Mouse (Mus musculus): ENCODE measurements at regions not wholly inside any gene's neighbourhood (a gene's known extent, or its start where the extent isn't known, plus 50 kb on each side); places are given as distances from the start of the nearest gene placed in this dataset.

- dilution Hi-C loops (cut with MboI; ENCODE audit: extremely low pct_ligation_motif_present, extremely low pct_unique_long_range_greater_than_20kb, low sequenced_read_pairs) = no loop called here
- Histone ChIP-seq H3K36me3 (replicated peaks in 1 of 2; ENCODE audit: control insufficient read depth in 1 of 2, insufficient read depth in 1 of 2, low read length in 1 of 2) (no peaks in the 10 kb centered on the region), H3K4me1 (ENCODE audit: control insufficient read depth in 1 of 2, insufficient read depth in 2 of 2) (peaks cover 0 to 2% of the 10 kb centered on the region in 2 experiments; a peak in 1 of 4 replicates), H3K79me2 (replicated peaks; ENCODE audit: control insufficient read depth, extremely low read depth, insufficient read depth, poor library complexity, severe bottlenecking) (no peaks in the 10 kb centered on the region), H3K4me2 (ENCODE audit: insufficient read depth, low read depth, poor library complexity, severe bottlenecking) (no peak overlapping the region), H3K27ac (ENCODE audit: insufficient read depth, low read depth) (no peak overlapping the region), H3K27me3 (replicated peaks) (no peaks in the 10 kb centered on the region), H3K9me3 (replicated peaks; ENCODE audit: low read length) (no peaks in the 10 kb centered on the region), H3K9ac (ENCODE audit: insufficient read depth, low read depth) (no peak overlapping the region), H3K4me3 (replicated peaks in 1 of 3; ENCODE audit: low read depth in 2 of 3, low read length in 2 of 3, poor library complexity in 1 of 3) (no peak overlapping the region)
- no peak for DNase-seq (ENCODE audit: extremely low read depth)
- in situ Hi-C loops (cut with MboI; ENCODE audit: low pct_ligation_motif_present, low pct_unique_long_range_greater_than_20kb, low sequenced_read_pairs) = no loop called here
- no peak for TF ChIP-seq USF1 (IDR thresholded peaks at IDR 0.05; ENCODE audit: low read depth, low read length)
- TF ChIP-seq CTCF (conservative IDR thresholded peaks at IDR 0.05 in 1 of 2, IDR thresholded peaks at IDR 0.05 in 1 of 2; ENCODE audit: low read depth in 2 of 2, low read length in 2 of 2) = no peak
- TF ChIP-seq MAZ (IDR thresholded peaks at IDR 0.05; ENCODE audit: low read depth, low read length) = no peak
- no peak for TF ChIP-seq NRF1 (IDR thresholded peaks at IDR 0.05; ENCODE audit: low read depth, low read length)
- no peak for TF ChIP-seq JUND (conservative IDR thresholded peaks at IDR 0.05; ENCODE audit: low read depth, low read length)
- TF ChIP-seq MXI1 (IDR thresholded peaks at IDR 0.05; ENCODE audit: low read depth, low read length) = no peak
- no peak for TF ChIP-seq POLR2A (IDR thresholded peaks at IDR 0.05; ENCODE audit: low read depth, low read length)
- TF ChIP-seq JUN (IDR thresholded peaks at IDR 0.05; ENCODE audit: insufficient read depth, low read depth, low read length) = no peak
- TF ChIP-seq MEF2A (IDR thresholded peaks at IDR 0.05; ENCODE audit: borderline replicate concordance, low read depth, low read length) = no peak
- TF ChIP-seq ZC3H11A (IDR thresholded peaks at IDR 0.05; ENCODE audit: low read depth, low read length) = no peak
- no peak for TF ChIP-seq ZNF384 (IDR thresholded peaks at IDR 0.05; ENCODE audit: low read depth, low read length)
- no peak for TF ChIP-seq ELF1 (IDR thresholded peaks at IDR 0.05; ENCODE audit: low read depth, low read length)
- no peak for TF ChIP-seq E2F4 (IDR thresholded peaks at IDR 0.05; ENCODE audit: insufficient replicate concordance, low read depth, low read length)
Observed at GRCm38 (mm10) chr1:81864571-81864970, 368.3 kb upstream of the Gm9747 start.

GRCm38 (mm10) chr1:81886940-81887531 is 345.9 kb upstream of the Gm9747 start:
- TF ChIP-seq HCFC1 (IDR thresholded peaks at IDR 0.05; ENCODE audit: low read depth, low read length) = no peak
- no peak for TF ChIP-seq MYC (IDR thresholded peaks at IDR 0.05; ENCODE audit: low read depth, low read length)
- no peak for TF ChIP-seq UBTF (IDR thresholded peaks at IDR 0.05; ENCODE audit: low read depth, low read length)
- no peak for TF ChIP-seq KAT2A (IDR thresholded peaks at IDR 0.05; ENCODE audit: insufficient replicate concordance, low read length)
- no peak for TF ChIP-seq MAZ (IDR thresholded peaks at IDR 0.05; ENCODE audit: low read depth, low read length)
- TF ChIP-seq NRF1 (IDR thresholded peaks at IDR 0.05; ENCODE audit: low read depth, low read length) = no peak
- TF ChIP-seq SIN3A (IDR thresholded peaks at IDR 0.05; ENCODE audit: low read length) = no peak
- no peak for TF ChIP-seq USF2 (conservative IDR thresholded peaks at IDR 0.05; ENCODE audit: low read depth, low read length)
- no peak for TF ChIP-seq USF1 (IDR thresholded peaks at IDR 0.05; ENCODE audit: low read depth, low read length)
- TF ChIP-seq E2F4 (IDR thresholded peaks at IDR 0.05; ENCODE audit: insufficient replicate concordance, low read depth, low read length) = no peak
- no peak for TF ChIP-seq ZC3H11A (IDR thresholded peaks at IDR 0.05; ENCODE audit: low read depth, low read length)
- no peak for TF ChIP-seq EP300 (IDR thresholded peaks at IDR 0.05; ENCODE audit: low read length)
- TF ChIP-seq JUND (conservative IDR thresholded peaks at IDR 0.05; ENCODE audit: low read depth, low read length) = no peak
- TF ChIP-seq BHLHE40 (IDR thresholded peaks at IDR 0.05; ENCODE audit: low read depth, low read length) = no peak
- no peak for TF ChIP-seq JUN (IDR thresholded peaks at IDR 0.05; ENCODE audit: insufficient read depth, low read depth, low read length)
- no peak for TF ChIP-seq NELFE (IDR thresholded peaks at IDR 0.05; ENCODE audit: low read depth, low read length)
- TF ChIP-seq ZNF384 (IDR thresholded peaks at IDR 0.05; ENCODE audit: low read depth, low read length) = no peak
- no peak for TF ChIP-seq POLR2A (IDR thresholded peaks at IDR 0.05; ENCODE audit: low read depth, low read length)
- TF ChIP-seq MAX (IDR thresholded peaks at IDR 0.05; ENCODE audit: low read length) = no peak
- in situ Hi-C loops (cut with MboI; ENCODE audit: low pct_ligation_motif_present, low pct_unique_long_range_greater_than_20kb, low sequenced_read_pairs) (no loop called here), dilution Hi-C loops (cut with MboI; ENCODE audit: extremely low pct_ligation_motif_present, extremely low pct_unique_long_range_greater_than_20kb, low sequenced_read_pairs) (no loop called here)
- H3K27me3 ChIP-seq (replicated peaks) = no peaks in the 10 kb centered on the region
- H3K4me2 ChIP-seq (ENCODE audit: insufficient read depth, low read depth, poor library complexity, severe bottlenecking) = no peak overlapping the region
- no peak overlapping the region for H3K4me3 ChIP-seq (replicated peaks in 1 of 3; ENCODE audit: low read depth in 2 of 3, low read length in 2 of 3, poor library complexity in 1 of 3)
- no peaks in the 10 kb centered on the region for H3K4me1 ChIP-seq (ENCODE audit: control insufficient read depth in 1 of 2, insufficient read depth in 2 of 2)
- no peak overlapping the region for H3K9ac ChIP-seq (ENCODE audit: insufficient read depth, low read depth)
- H3K79me2 ChIP-seq (replicated peaks; ENCODE audit: control insufficient read depth, extremely low read depth, insufficient read depth, poor library complexity, severe bottlenecking) = no peaks in the 10 kb centered on the region
- no peaks in the 10 kb centered on the region for H3K9me3 ChIP-seq (replicated peaks; ENCODE audit: low read length)
- H3K36me3 ChIP-seq (replicated peaks in 1 of 2; ENCODE audit: control insufficient read depth in 1 of 2, insufficient read depth in 1 of 2, low read length in 1 of 2) = no peaks in the 10 kb centered on the region
- H3K27ac ChIP-seq (ENCODE audit: insufficient read depth, low read depth) = no peak overlapping the region
- no peak for DNase-seq (ENCODE audit: extremely low read depth)

Measured in CH12.LX (cell line).